12 mouse cellular contexts compared by ENCODE assay signal in the genomic region with DNA sequence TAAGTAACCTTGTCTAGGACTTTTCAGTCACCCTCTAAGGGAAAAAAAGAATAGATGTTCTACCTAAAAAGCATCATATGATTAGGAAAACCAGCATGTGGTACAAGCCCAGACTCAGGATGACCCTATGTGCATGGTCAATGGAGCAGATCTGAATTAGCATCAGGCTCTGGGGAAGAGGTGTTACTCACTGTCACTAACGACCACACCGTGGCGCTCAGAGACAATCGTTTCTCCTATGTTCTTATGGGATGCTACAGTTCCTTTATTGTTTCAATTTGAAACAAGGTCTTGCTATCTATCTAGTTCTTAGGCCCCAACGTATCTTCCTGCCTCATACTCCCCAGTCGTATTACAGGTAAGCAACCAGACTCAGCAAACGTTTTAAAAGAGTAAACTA.
DNase-seq lines count a peak whose midpoint lies in the region; ATAC-seq and TF ChIP-seq lines count a peak whose summit lies in the region.
"Had no signal": no experiment of that assay in that cellular context is flagged by ENCODE, and none has a peak within 500 bp of the region (broad histone marks: within the 10 kb centered on the region; RNA-seq: fewer than 3 reads in every experiment).

No protein-coding gene starts in this region.

- 31% methylated on average over 7 of the region's 7 CpGs for WGBS in kidney, embryonic 14.5 days

- TF ChIP-seq EP300 in ES-Bruce4 (IDR thresholded peaks at IDR 0.05; ENCODE audit: insufficient read depth, low read depth, low read length) = no peak

- no peak for DNase-seq in gastrocnemius, adult 2 months
- DNase-seq in gastrocnemius, postnatal 25 days = no peak
- DNase-seq in kidney, postnatal 36 days = peak; percentile 16 to 35
- peak; percentile 38 to 39 for DNase-seq in cerebellum, postnatal 14 days
- DNase-seq in thymus, postnatal 36 days = no peak
- no peak for DNase-seq in adrenal gland, adult (ENCODE audit: inconsistent age in 2 of 2, low spot score in 1 of 2)
- DNase-seq: gastrocnemius, postnatal 14 days had no signal

- intact Hi-C loops in gastrocnemius, adult 2 months (cut with DNase I) = loop anchor here (5.0 kb wide), 2 partner anchors 89 to 1194 kb away; no protein-coding TSS in a partner anchor

- H3K9me3 ChIP-seq in kidney, embryonic 14.5 days (ENCODE audit: control insufficient read depth, low read length) = no peaks in the 10 kb centered on the region
- H3K9me3 ChIP-seq in ES-Bruce4 (replicated peaks; ENCODE audit: control insufficient read depth, insufficient read depth, low read length, poor library complexity, severe bottlenecking) = no peaks in the 10 kb centered on the region
- H3K9me3 ChIP-seq: limb, embryonic 15.5 days had no signal

- no peak overlapping the region for H3K27ac ChIP-seq in gastrocnemius, adult 2 months
- no peak overlapping the region for H3K27ac ChIP-seq in kidney, embryonic 14.5 days (ENCODE audit: low read depth, low read length)
- no peak overlapping the region for H3K27ac ChIP-seq in ES-Bruce4 (ENCODE audit: insufficient read depth, low read length)
- H3K27ac ChIP-seq: limb, embryonic 15.5 days had no signal

- no peak overlapping the region for H3K4me3 ChIP-seq in gastrocnemius, adult 2 months
- H3K4me3 ChIP-seq in kidney, embryonic 14.5 days (ENCODE audit: low read length) = no peak overlapping the region
- H3K4me3 ChIP-seq in ES-Bruce4 (ENCODE audit: low read depth, low read length) = no peak overlapping the region
- H3K4me3 ChIP-seq: erythroblast, embryonic 14.5 days; limb, embryonic 15.5 days had no signal

- no peak overlapping the region for H3K4me2 ChIP-seq in kidney, embryonic 14.5 days (replicated peaks; ENCODE audit: low read depth, low read length)
- H3K4me2 ChIP-seq: limb, embryonic 15.5 days had no signal

- no peak for TF ChIP-seq POLR2A in ES-Bruce4 (IDR thresholded peaks at IDR 0.05; ENCODE audit: insufficient read depth, low read length)

- no peak overlapping the region for H3K9ac ChIP-seq in kidney, embryonic 14.5 days (ENCODE audit: low read depth, low read length)
- no peak overlapping the region for H3K9ac ChIP-seq in ES-Bruce4 (ENCODE audit: low read depth, poor library complexity, severe bottlenecking)
- H3K9ac ChIP-seq: limb, embryonic 15.5 days had no signal

- H3K36me3 ChIP-seq in kidney, embryonic 14.5 days (ENCODE audit: control insufficient read depth, insufficient read depth, low read length) = no peaks in the 10 kb centered on the region
- no peaks in the 10 kb centered on the region for H3K36me3 ChIP-seq in ES-Bruce4 (ENCODE audit: control insufficient read depth, insufficient read depth, low read length, poor library complexity, severe bottlenecking)
- H3K36me3 ChIP-seq: limb, embryonic 15.5 days had no signal

- ATAC-seq in kidney, embryonic 14.5 days (ENCODE audit: low FRiP score, low TSS enrichment) = no peak
- ATAC-seq: activated CD4-positive, CD25-positive, alpha-beta regulatory T cell, adult 4 months had no signal

- no peaks in the 10 kb centered on the region for H3K27me3 ChIP-seq in kidney, embryonic 14.5 days (ENCODE audit: control insufficient read depth, insufficient read depth, low read length)
- no peaks in the 10 kb centered on the region for H3K27me3 ChIP-seq in ES-Bruce4 (ENCODE audit: control insufficient read depth, insufficient read depth, low read length, poor library complexity, severe bottlenecking)
- H3K27me3 ChIP-seq: limb, embryonic 15.5 days had no signal

- TF ChIP-seq CTCF in gastrocnemius, adult 2 months (IDR thresholded peaks at IDR 0.05) = peak; percentile 25; the same call in 1 of the 2 replicates
- TF ChIP-seq CTCF in ES-Bruce4 (IDR thresholded peaks at IDR 0.05; ENCODE audit: low read depth, low read length) = peak; percentile 2

- no peaks in the 10 kb centered on the region for H3K4me1 ChIP-seq in kidney, embryonic 14.5 days (ENCODE audit: control insufficient read depth, insufficient read depth, low read length)
- H3K4me1 ChIP-seq in ES-Bruce4 (ENCODE audit: control insufficient read depth, insufficient read depth, low read length) = no peaks in the 10 kb centered on the region
- H3K4me1 ChIP-seq: limb, embryonic 15.5 days had no signal

Comparison
In these comparisons a context has a peak if more than half of its experiments do, and no peak if none do; other contexts are left out.
1. DNase-seq: peak in kidney, postnatal 36 days (2 of 2) and cerebellum, postnatal 14 days (2 of 2); none in gastrocnemius, adult 2 months (single experiment), gastrocnemius, postnatal 25 days (single experiment), thymus, postnatal 36 days (0 of 2) and adrenal gland, adult (0 of 2).